Mouse (Mus musculus): ENCODE results near the gene Sik1. TPM values are rescaled to one million over a fixed set of nuclear protein-coding genes. Genes with fewer than 3 reads are reported as not detected.

Gene Sik1
- polyA plus RNA-seq, 1 experiment from 2014 or later = 25.0 TPM

DNA sequence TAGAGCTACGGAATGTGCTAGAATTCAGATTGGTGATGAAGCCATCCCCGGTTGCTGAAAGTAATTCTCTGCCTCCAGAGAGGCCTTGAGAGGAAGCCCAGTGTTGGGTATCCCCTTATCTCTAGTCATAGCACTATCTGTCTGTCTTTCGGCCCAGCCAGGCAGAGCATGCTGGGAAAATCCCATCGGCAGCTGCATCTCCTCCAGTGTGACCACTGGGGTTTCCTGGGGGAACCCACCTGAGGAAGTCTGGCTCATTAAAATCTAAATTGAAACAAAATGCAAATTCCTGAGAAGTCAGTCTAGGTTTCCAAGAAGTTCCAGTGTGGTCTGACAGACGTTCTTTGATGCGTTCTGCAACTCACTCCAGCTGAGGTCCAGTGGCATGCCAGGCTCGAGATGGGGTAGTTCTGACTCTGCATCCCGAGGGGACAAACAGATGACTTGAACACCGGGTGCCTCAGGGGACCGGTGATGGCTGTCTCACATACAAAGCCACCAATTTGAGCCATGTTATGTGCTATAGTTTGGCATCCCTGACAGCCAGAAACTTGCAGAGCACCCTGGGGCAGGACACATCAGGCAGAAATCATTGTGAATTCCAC lies 19.8 kb upstream of the Sik1 start:
- Histone ChIP-seq H3K4me1 (ENCODE audit: insufficient read depth) (peaks cover 21% of the 10 kb centered on the region), H3K4me2 (no peak overlapping the region), H3K36me3 (ENCODE audit: insufficient read depth) (no peaks in the 10 kb centered on the region), H3K27me3 (ENCODE audit: insufficient read depth, low read length) (no peaks in the 10 kb centered on the region), H3K9ac (no peak overlapping the region), H3K9me3 (ENCODE audit: low read depth, low read length) (no peaks in the 10 kb centered on the region), H3K27ac (ENCODE audit: low read depth) (no peak overlapping the region), H3K4me3 (ENCODE audit: low read depth, low read length) (no peak overlapping the region)
- WGBS = 67% methylated on average over 10 of the region's 10 CpGs
- no peak for TF ChIP-seq CTCF (IDR thresholded peaks at IDR 0.05; ENCODE audit: low read depth)
- ATAC-seq (ENCODE audit: insufficient read depth) (no peak), DNase-seq (no peak)

GRCm38 (mm10) chr17:31874691-31875090 lies 19.1 kb upstream of the Sik1 start:
- no peaks in the 10 kb centered on the region for H3K27me3 ChIP-seq (ENCODE audit: insufficient read depth, low read length)
- TF ChIP-seq CTCF (IDR thresholded peaks at IDR 0.05; ENCODE audit: low read depth) = no peak
- no peak overlapping the region for H3K4me3 ChIP-seq (ENCODE audit: low read depth, low read length)
- H3K4me2 ChIP-seq = no peak overlapping the region
- H3K27ac ChIP-seq (ENCODE audit: low read depth) = no peak overlapping the region
- H3K36me3 ChIP-seq (ENCODE audit: insufficient read depth) = no peaks in the 10 kb centered on the region
- DNase-seq (no peak), ATAC-seq (ENCODE audit: insufficient read depth) (no peak)
- peaks cover 25% of the 10 kb centered on the region for H3K4me1 ChIP-seq (ENCODE audit: insufficient read depth)
- H3K9me3 ChIP-seq (ENCODE audit: low read depth, low read length) = no peaks in the 10 kb centered on the region
- no peak overlapping the region for H3K9ac ChIP-seq
- 82% methylated on average over 12 of the region's 12 CpGs for WGBS

GRCm38 (mm10) chr17:31873973-31874372 lies 18.4 kb upstream of the Sik1 start:
- WGBS = 47% methylated on average over 8 of the region's 8 CpGs
- no peak for TF ChIP-seq CTCF (IDR thresholded peaks at IDR 0.05; ENCODE audit: low read depth)
- no peaks in the 10 kb centered on the region for H3K9me3 ChIP-seq (ENCODE audit: low read depth, low read length)
- no peak overlapping the region for H3K9ac ChIP-seq
- peak; percentile 43 for DNase-seq
- H3K4me1 ChIP-seq (ENCODE audit: insufficient read depth) = peaks cover 25% of the 10 kb centered on the region
- H3K27me3 ChIP-seq (ENCODE audit: insufficient read depth, low read length) = no peaks in the 10 kb centered on the region
- ATAC-seq (ENCODE audit: insufficient read depth) = no peak
- H3K36me3 ChIP-seq (ENCODE audit: insufficient read depth) = no peaks in the 10 kb centered on the region
- no peak overlapping the region for H3K4me2 ChIP-seq
- H3K4me3 ChIP-seq (ENCODE audit: low read depth, low read length) = no peak overlapping the region
- no peak overlapping the region for H3K27ac ChIP-seq (ENCODE audit: low read depth)

DNA sequence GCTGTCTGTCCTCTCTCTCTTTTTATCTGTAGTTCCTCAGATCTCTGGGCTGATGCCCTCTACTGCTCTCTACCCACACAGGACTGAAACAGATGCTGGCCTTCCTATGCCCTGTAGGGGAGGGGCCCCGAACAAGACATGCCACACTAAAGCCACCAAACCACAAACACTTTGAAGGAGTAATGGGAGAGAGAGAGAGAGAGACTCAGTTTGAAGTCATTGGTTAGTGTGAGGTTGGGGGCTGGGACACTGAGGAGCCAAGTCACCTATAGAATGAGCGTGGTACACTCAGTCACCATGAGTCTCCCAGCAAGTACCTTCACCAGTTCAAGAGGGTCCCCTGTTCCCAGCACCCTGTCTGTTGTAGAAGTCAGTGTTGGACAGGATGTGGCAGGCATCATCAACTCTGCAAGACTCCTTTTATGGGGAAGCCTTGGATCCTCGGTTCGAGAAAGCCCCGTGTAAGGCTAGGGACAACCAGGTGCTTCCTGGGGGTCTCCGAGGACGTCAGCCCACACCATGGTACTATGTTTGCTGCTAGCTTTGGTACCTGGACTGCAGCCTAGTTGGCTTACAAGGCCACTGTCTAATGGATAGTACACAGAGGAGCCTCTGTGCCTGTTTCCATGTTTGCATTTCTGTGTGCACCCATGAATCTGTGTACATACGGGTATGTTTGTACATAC lies 17.7 kb upstream of the Sik1 start:
- Histone ChIP-seq H3K9me3 (ENCODE audit: low read depth, low read length) (no peaks in the 10 kb centered on the region), H3K27me3 (ENCODE audit: insufficient read depth, low read length) (no peaks in the 10 kb centered on the region), H3K36me3 (ENCODE audit: insufficient read depth) (no peaks in the 10 kb centered on the region), H3K4me2 (no peak overlapping the region), H3K4me3 (ENCODE audit: low read depth, low read length) (no peak overlapping the region), H3K4me1 (ENCODE audit: insufficient read depth) (peaks cover 25% of the 10 kb centered on the region), H3K27ac (ENCODE audit: low read depth) (no peak overlapping the region), H3K9ac (no peak overlapping the region)
- DNase-seq = no peak
- no peak for ATAC-seq (ENCODE audit: insufficient read depth)
- WGBS = 76% methylated on average over 8 of the region's 8 CpGs
- no peak for TF ChIP-seq CTCF (IDR thresholded peaks at IDR 0.05; ENCODE audit: low read depth)

GRCm38 (mm10) chr17:31872826-31873165 lies 17.2 kb upstream of the Sik1 start:
- no peak for TF ChIP-seq CTCF (IDR thresholded peaks at IDR 0.05; ENCODE audit: low read depth)
- Histone ChIP-seq H3K36me3 (ENCODE audit: insufficient read depth) (no peaks in the 10 kb centered on the region), H3K27ac (ENCODE audit: low read depth) (no peak overlapping the region), H3K4me1 (ENCODE audit: insufficient read depth) (peaks cover 21% of the 10 kb centered on the region), H3K9me3 (ENCODE audit: low read depth, low read length) (no peaks in the 10 kb centered on the region), H3K4me2 (no peak overlapping the region), H3K27me3 (ENCODE audit: insufficient read depth, low read length) (no peaks in the 10 kb centered on the region), H3K9ac (no peak overlapping the region), H3K4me3 (ENCODE audit: low read depth, low read length) (no peak overlapping the region)
- DNase-seq (no peak), ATAC-seq (ENCODE audit: insufficient read depth) (no peak)
- 58% methylated on average over 7 of the region's 7 CpGs for WGBS

- no peak for DNase-seq
- Histone ChIP-seq H3K36me3 (ENCODE audit: insufficient read depth) (no peaks in the 10 kb centered on the region), H3K27ac (ENCODE audit: low read depth) (no peak overlapping the region), H3K9me3 (ENCODE audit: low read depth, low read length) (no peaks in the 10 kb centered on the region), H3K27me3 (ENCODE audit: insufficient read depth, low read length) (no peaks in the 10 kb centered on the region), H3K4me2 (no peak overlapping the region), H3K4me3 (ENCODE audit: low read depth, low read length) (no peak overlapping the region), H3K4me1 (ENCODE audit: insufficient read depth) (peaks cover 17% of the 10 kb centered on the region), H3K9ac (no peak overlapping the region)
- TF ChIP-seq CTCF (IDR thresholded peaks at IDR 0.05; ENCODE audit: low read depth) = no peak
- no peak for ATAC-seq (ENCODE audit: insufficient read depth)
- 55% methylated on average over 14 of the region's 14 CpGs for WGBS
Measured at GRCm38 (mm10) chr17:31871968-31872825, 16.6 kb upstream of the Sik1 start.

- ATAC-seq (ENCODE audit: insufficient read depth) (peak; percentile 63), DNase-seq (peak; percentile 75)
- Histone ChIP-seq H3K4me3 (ENCODE audit: low read depth, low read length) (no peak overlapping the region), H3K9ac (no peak overlapping the region), H3K27ac (ENCODE audit: low read depth) (peak overlapping the region; percentile 24; the same call in 1 of the 2 replicates), H3K4me1 (ENCODE audit: insufficient read depth) (peaks cover 16% of the 10 kb centered on the region), H3K27me3 (ENCODE audit: insufficient read depth, low read length) (no peaks in the 10 kb centered on the region), H3K36me3 (ENCODE audit: insufficient read depth) (no peaks in the 10 kb centered on the region), H3K4me2 (peak overlapping the region; percentile 44), H3K9me3 (ENCODE audit: low read depth, low read length) (no peaks in the 10 kb centered on the region)
- TF ChIP-seq CTCF (IDR thresholded peaks at IDR 0.05; ENCODE audit: low read depth) = no peak
- WGBS = 13% methylated on average over 13 of the region's 13 CpGs
Measured at GRCm38 (mm10) chr17:31870931-31871421, 15.4 kb upstream of the Sik1 start.
